Mouse (Mus musculus) myocyte (in vitro differentiated cells): Measurements from ENCODE around the gene Traf4. TPM values are rescaled to one million over a fixed set of nuclear protein-coding genes. Genes with fewer than 3 reads are reported as not detected.

Source experiments
- H3K27me3 ChIP-seq: one replicate; pipeline ENCODE4 v1.6.1; 2011; ENCODE audit not compliant: control insufficient read depth, insufficient read depth, insufficient read length
- H3K36me3 ChIP-seq: one replicate; pipeline ENCODE4 v1.6.1; 2011; ENCODE audit not compliant: control insufficient read depth, insufficient read depth
- H3K4me2 ChIP-seq: one replicate; pipeline ENCODE4 v1.6.1; 2011; ENCODE audit warnings: low read depth, control low read depth
- H3K4me3 ChIP-seq: one replicate; pipeline ENCODE4 v1.5.1; 2011; ENCODE audit warnings: mild to moderate bottlenecking, control low read depth, moderate library complexity
- H3K79me2 ChIP-seq: one replicate; pipeline ENCODE4 v1.6.1; 2011; ENCODE audit not compliant: control insufficient read depth, insufficient read depth
- H3ac ChIP-seq: one replicate; pipeline ENCODE4 v1.6.1; 2011; ENCODE audit not compliant: control insufficient read depth, insufficient read length
- CEBPB ChIP-seq: IDR thresholded peaks from 2 replicates; pipeline ENCODE4 v1.6.1; 2011; ENCODE audit warnings: mild to moderate bottlenecking, moderate library complexity; ENCODE audit not compliant: poor library complexity, insufficient read depth, severe bottlenecking
- E2F4 ChIP-seq: IDR thresholded peaks from one replicate; pipeline ENCODE4 v1.6.1; 2011; ENCODE audit warnings: mild to moderate bottlenecking, control low read depth, moderate library complexity; ENCODE audit not compliant: insufficient read depth
- MAX ChIP-seq: IDR thresholded peaks from one replicate; pipeline ENCODE4 v1.6.1; 2011; ENCODE audit warnings: low read depth, mild to moderate bottlenecking, control low read depth
- MYOD1 ChIP-seq, 3 experiments: IDR thresholded peaks; one replicate each; pipeline ENCODE4 v1.6.1; 2011; ENCODE audit warnings: control low read depth in 2 of 3, low read depth in 2 of 3, mild to moderate bottlenecking in 2 of 3, moderate library complexity in 1 of 3; ENCODE audit not compliant: insufficient read length in 2 of 3, control insufficient read depth in 1 of 3
- MYOG ChIP-seq, 3 experiments: IDR thresholded peaks; one replicate each; pipeline ENCODE4 v1.6.1; 2011; ENCODE audit warnings: control low read depth in 2 of 3, low read depth in 2 of 3, mild to moderate bottlenecking in 2 of 3; ENCODE audit not compliant: insufficient read length in 2 of 3, control insufficient read depth in 1 of 3, insufficient read depth in 1 of 3
- POLR2A ChIP-seq: IDR thresholded peaks from one replicate; pipeline ENCODE4 v1.6.1; 2011; ENCODE audit warnings: low read depth, mild to moderate bottlenecking, control low read depth, moderate library complexity; ENCODE audit not compliant: insufficient read length
- POLR2AphosphoS2 ChIP-seq: IDR thresholded peaks from one replicate; pipeline ENCODE4 v1.6.1; 2011; ENCODE audit warnings: low read depth, control low read depth; ENCODE audit not compliant: insufficient read length
- REST ChIP-seq: IDR thresholded peaks from one replicate; pipeline ENCODE4 v1.6.1; 2011; ENCODE audit warnings: mild to moderate bottlenecking, control low read depth, moderate library complexity; ENCODE audit not compliant: insufficient read depth, insufficient read length
- SRF ChIP-seq: IDR thresholded peaks from one replicate; pipeline ENCODE4 v1.6.1; 2011; ENCODE audit warnings: low read depth; ENCODE audit not compliant: control insufficient read depth, insufficient read length
- TCF12 ChIP-seq: IDR thresholded peaks from one replicate; pipeline ENCODE4 v1.6.1; 2011; ENCODE audit warnings: mild to moderate bottlenecking, control low read depth; ENCODE audit not compliant: poor library complexity, insufficient read depth, severe bottlenecking
- TCF3 ChIP-seq: IDR thresholded peaks from one replicate; pipeline ENCODE4 v1.6.1; 2011; ENCODE audit warnings: low read depth, control low read depth; ENCODE audit not compliant: insufficient read length
- USF1 ChIP-seq: IDR thresholded peaks from one replicate; pipeline ENCODE4 v1.6.1; 2011; ENCODE audit warnings: low read depth, mild to moderate bottlenecking, control low read depth, moderate library complexity
- polyA plus RNA-seq: library from polyadenylated mRNA; unstranded; fragments of >200 nt; fragmentation: generic; extraction: Trizol; gene quantifications from one replicate; pipeline ENCODE4 v1.2.1, GENCODE M21; 2012; ENCODE audit warnings: missing spikeins

Traf4 gene
- polyA plus RNA-seq, 1 experiment = 206 TPM

DNA sequence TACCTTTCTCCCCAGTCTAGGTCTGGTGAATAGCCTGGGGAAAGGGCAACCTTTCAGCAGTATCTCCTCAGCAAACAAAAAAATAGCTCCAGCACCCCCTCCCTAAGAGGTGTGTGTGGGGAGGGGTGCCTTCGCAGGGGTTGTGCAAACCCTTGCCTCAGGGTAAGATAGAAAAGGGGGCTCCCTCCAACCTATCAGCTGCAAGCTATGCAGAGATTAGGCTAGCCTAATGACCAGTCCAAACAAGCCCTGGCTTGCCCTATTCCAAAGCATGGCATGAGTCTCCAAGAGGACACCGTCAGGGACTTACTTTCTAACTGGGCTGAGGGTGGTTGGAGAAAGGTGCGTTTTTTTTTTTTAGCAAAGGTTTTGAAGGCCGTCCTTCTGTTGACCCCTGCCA, 772 bp upstream of the Traf4 start:
- peaks cover 39% of the 10 kb centered on the region for H3K79me2 ChIP-seq
- no peak overlapping the region for H3ac ChIP-seq
- H3K36me3 ChIP-seq = peaks cover 6% of the 10 kb centered on the region
- no peak for TF ChIP-seq TCF12
- no peak for TF ChIP-seq REST
- no peak for TF ChIP-seq USF1
- TF ChIP-seq CEBPB = no peak
- TF ChIP-seq POLR2AphosphoS2 = no peak
- no peak for TF ChIP-seq MYOG (IDR thresholded peaks at IDR 0.05; ENCODE audit: control insufficient read depth in 1 of 3, insufficient read depth in 1 of 3, insufficient read length in 2 of 3, low read depth in 2 of 3)
- no peak for TF ChIP-seq POLR2A
- H3K4me2 ChIP-seq = peak overlapping the region; percentile 99
- H3K4me3 ChIP-seq = peak overlapping the region; percentile 100
- no peaks in the 10 kb centered on the region for H3K27me3 ChIP-seq

- H3K36me3 ChIP-seq = peaks cover 10% of the 10 kb centered on the region
- H3K79me2 ChIP-seq = peaks cover 43% of the 10 kb centered on the region
- peak overlapping the region; percentile 99 for H3K4me2 ChIP-seq
- TF ChIP-seq CEBPB (no peak), MAX (no peak), SRF (no peak), POLR2A (no peak), POLR2AphosphoS2 (no peak), REST (no peak), TCF12 (no peak), USF1 (no peak), MYOG (IDR thresholded peaks at IDR 0.05; ENCODE audit: control insufficient read depth in 1 of 3, insufficient read depth in 1 of 3, insufficient read length in 2 of 3, low read depth in 2 of 3) (peak in 1 of 3 experiments; percentile 75), E2F4 (no peak), MYOD1 (IDR thresholded peaks at IDR 0.05; ENCODE audit: control insufficient read depth in 1 of 3, insufficient read length in 2 of 3, low read depth in 2 of 3) (peak in 1 of 3 experiments; percentile 51), TCF3 (no peak)
- H3ac ChIP-seq = peak overlapping the region; percentile 96
- H3K4me3 ChIP-seq = peak overlapping the region; percentile 100
- H3K27me3 ChIP-seq = no peaks in the 10 kb centered on the region
Measured at GRCm38 (mm10) chr11:78165761-78166109, 346 bp upstream of the Traf4 start.

DNA sequence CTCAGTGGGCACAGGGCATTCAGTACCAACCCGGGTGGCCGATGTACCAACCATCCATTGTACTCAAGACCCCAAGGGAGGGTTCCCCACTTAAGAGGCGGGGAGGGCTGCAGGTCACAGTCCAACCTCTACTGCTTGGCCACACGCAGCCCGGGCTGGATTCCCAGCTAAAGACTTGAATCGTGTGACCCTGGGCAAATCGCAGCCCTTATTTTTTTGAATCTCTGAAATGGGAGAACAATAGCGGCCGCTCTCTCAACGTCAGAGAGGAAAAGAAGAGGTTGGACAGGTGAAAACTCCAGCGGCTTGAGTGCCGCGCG, 825 bp downstream of the Traf4 start:
- peaks cover 18% of the 10 kb centered on the region for H3K36me3 ChIP-seq
- H3K4me2 ChIP-seq = peak overlapping the region; percentile 95
- peaks cover 48% of the 10 kb centered on the region for H3K79me2 ChIP-seq
- H3K4me3 ChIP-seq = peak overlapping the region; percentile 100
- peak overlapping the region; percentile 96 for H3ac ChIP-seq
- no peaks in the 10 kb centered on the region for H3K27me3 ChIP-seq
- TF ChIP-seq MYOD1 (IDR thresholded peaks at IDR 0.05; ENCODE audit: control insufficient read depth in 1 of 3, insufficient read length in 2 of 3, low read depth in 2 of 3) = no peak
- TF ChIP-seq POLR2AphosphoS2 = no peak
- TF ChIP-seq MYOG (IDR thresholded peaks at IDR 0.05; ENCODE audit: control insufficient read depth in 1 of 3, insufficient read depth in 1 of 3, insufficient read length in 2 of 3, low read depth in 2 of 3) = no peak
- no peak for TF ChIP-seq E2F4
- TF ChIP-seq REST = no peak
- TF ChIP-seq MAX = no peak
- TF ChIP-seq POLR2A = no peak
- TF ChIP-seq TCF3 = no peak
- no peak for TF ChIP-seq TCF12
- no peak for TF ChIP-seq SRF
- no peak for TF ChIP-seq CEBPB
- TF ChIP-seq USF1 = no peak

- TF ChIP-seq MYOG (IDR thresholded peaks at IDR 0.05; ENCODE audit: control insufficient read depth in 1 of 3, insufficient read depth in 1 of 3, insufficient read length in 2 of 3, low read depth in 2 of 3) (peak in 1 of 3 experiments; percentile 12), SRF (no peak), TCF12 (no peak), POLR2AphosphoS2 (peak; percentile 52), MYOD1 (IDR thresholded peaks at IDR 0.05; ENCODE audit: control insufficient read depth in 1 of 3, insufficient read length in 2 of 3, low read depth in 2 of 3) (peak in 1 of 3 experiments; percentile 30), POLR2A (peak; percentile 47), CEBPB (no peak), E2F4 (no peak), TCF3 (no peak), REST (no peak)
- no peaks in the 10 kb centered on the region for H3K27me3 ChIP-seq
- H3K4me3 ChIP-seq = peak overlapping the region; percentile 100
- peak overlapping the region; percentile 95 for H3K4me2 ChIP-seq
- H3K79me2 ChIP-seq = peaks cover 49% of the 10 kb centered on the region
- peak overlapping the region; percentile 96 for H3ac ChIP-seq
- peaks cover 25% of the 10 kb centered on the region for H3K36me3 ChIP-seq
Measured at GRCm38 (mm10) chr11:78163681-78164603, 1.4 kb downstream of the Traf4 start.
